Mouse (Mus musculus) embryonic facial prominence, embryonic 10.5 days (tissue): ENCODE results near the gene Fam213b. TPM values are rescaled to one million over a fixed set of nuclear protein-coding genes. Genes with fewer than 3 reads are reported as not detected.

Experiments
- DNase-seq: peaks from one replicate; pipeline ENCODE4 v3.0.0-alpha.2; 2017; ENCODE audit warnings: low spot score
- H3K27ac ChIP-seq: fragments of 300-500 bp; sonication (generic); replicated peaks from 2 replicates; pipeline ENCODE4 v1.5.1; 2016; ENCODE audit warnings: mild to moderate bottlenecking
- H3K27me3 ChIP-seq: fragments of 300-500 bp; sonication (generic); replicated peaks from 2 replicates; pipeline ENCODE4 v1.6.1; 2016; ENCODE audit warnings: low read depth, mild to moderate bottlenecking; ENCODE audit not compliant: poor library complexity, severe bottlenecking
- H3K36me3 ChIP-seq: fragments of 300-500 bp; sonication (generic); replicated peaks from 2 replicates; pipeline ENCODE4 v1.6.1; 2016; ENCODE audit warnings: mild to moderate bottlenecking, moderate library complexity
- H3K4me1 ChIP-seq: fragments of 300-500 bp; sonication (generic); 2 replicates; pipeline ENCODE4 v1.6.1; 2016
- H3K4me3 ChIP-seq: fragments of 300-500 bp; sonication (generic); 2 replicates; pipeline ENCODE4 v1.5.1; 2016; ENCODE audit warnings: mild to moderate bottlenecking, moderate library complexity
- H3K9me3 ChIP-seq: fragments of 300-500 bp; sonication (generic); 2 replicates; pipeline ENCODE4 v1.6.1; 2016; ENCODE audit warnings: mild to moderate bottlenecking
- WGBS: fragments of 180-500 bp; shearing (Covaris S2); methylation state at CpG from one replicate; pipeline ENCODE4 v1.1.7; 2016; 5-methylcytosine and 5-hydroxymethylcytosine counted together
- polyA plus RNA-seq: library from polyadenylated mRNA; unstranded; fragments of >200 nt; fragmentation: Nextera tagmentation; extraction: Ambion mirVana; gene quantifications from 2 replicates; pipeline ENCODE4 v1.2.1, GENCODE M21; 2016

Fam213b gene
- polyA plus RNA-seq, 1 experiment from 2014 or later: 42.3 TPM

DNA sequence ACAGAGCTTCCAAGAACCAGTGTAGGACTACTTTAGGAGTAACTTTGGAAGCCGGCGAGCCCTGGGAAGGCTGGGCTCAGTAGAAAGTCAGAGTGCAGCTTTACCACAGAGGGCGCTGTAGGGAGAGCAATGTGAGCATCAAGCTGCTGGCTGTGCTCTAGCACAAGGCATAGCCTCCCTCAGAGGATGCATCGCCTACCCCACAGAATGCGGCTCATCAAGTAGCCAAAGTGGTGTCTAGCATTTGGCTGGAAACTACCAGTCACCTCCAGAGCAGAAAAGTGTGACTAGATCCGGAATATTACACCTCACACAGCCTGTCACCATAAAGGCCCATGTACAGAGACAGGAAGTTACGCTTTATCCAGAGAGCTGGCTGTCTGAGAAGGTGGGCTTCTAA, 36.9 kb upstream of the Fam213b start:
- WGBS: 74% methylated on average over 7 of the region's 7 CpGs
- Histone ChIP-seq H3K4me3 (no peak overlapping the region), H3K9me3 (no peaks in the 10 kb centered on the region), H3K36me3 (no peaks in the 10 kb centered on the region), H3K27ac (no peak overlapping the region), H3K27me3 (no peaks in the 10 kb centered on the region; the same call in 1 of the 2 replicates), H3K4me1 (peaks cover 9% of the 10 kb centered on the region; the same call in 1 of the 2 replicates)
- peak; percentile 7 for DNase-seq

DNA sequence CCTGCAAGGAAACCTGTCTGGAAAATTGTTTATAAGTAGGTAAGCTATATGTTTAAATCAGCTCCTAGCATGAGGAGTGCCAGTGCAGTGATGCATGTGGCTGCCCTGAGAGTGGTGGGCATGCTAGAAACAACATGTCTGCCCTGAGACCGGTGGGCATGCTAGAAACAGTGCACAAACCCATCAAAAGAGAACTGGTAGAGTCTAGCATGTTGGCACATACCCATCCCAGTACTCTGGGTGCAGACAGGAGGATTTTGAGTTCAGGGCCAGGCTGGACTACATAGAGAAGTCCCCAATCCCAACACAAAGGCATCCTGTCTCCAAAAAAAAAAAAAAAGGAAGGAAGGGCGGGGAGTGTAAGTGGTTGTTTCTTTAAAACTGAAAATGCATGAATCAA, 35.9 kb upstream of the Fam213b start:
- peaks cover 9% of the 10 kb centered on the region; the same call in 1 of the 2 replicates for H3K4me1 ChIP-seq
- no peak for DNase-seq
- no peak overlapping the region for H3K27ac ChIP-seq
- WGBS: 93% methylated on average over 2 of the region's 2 CpGs
- H3K36me3 ChIP-seq: no peaks in the 10 kb centered on the region
- H3K4me3 ChIP-seq: no peak overlapping the region
- H3K9me3 ChIP-seq: no peaks in the 10 kb centered on the region
- H3K27me3 ChIP-seq: no peaks in the 10 kb centered on the region

DNA sequence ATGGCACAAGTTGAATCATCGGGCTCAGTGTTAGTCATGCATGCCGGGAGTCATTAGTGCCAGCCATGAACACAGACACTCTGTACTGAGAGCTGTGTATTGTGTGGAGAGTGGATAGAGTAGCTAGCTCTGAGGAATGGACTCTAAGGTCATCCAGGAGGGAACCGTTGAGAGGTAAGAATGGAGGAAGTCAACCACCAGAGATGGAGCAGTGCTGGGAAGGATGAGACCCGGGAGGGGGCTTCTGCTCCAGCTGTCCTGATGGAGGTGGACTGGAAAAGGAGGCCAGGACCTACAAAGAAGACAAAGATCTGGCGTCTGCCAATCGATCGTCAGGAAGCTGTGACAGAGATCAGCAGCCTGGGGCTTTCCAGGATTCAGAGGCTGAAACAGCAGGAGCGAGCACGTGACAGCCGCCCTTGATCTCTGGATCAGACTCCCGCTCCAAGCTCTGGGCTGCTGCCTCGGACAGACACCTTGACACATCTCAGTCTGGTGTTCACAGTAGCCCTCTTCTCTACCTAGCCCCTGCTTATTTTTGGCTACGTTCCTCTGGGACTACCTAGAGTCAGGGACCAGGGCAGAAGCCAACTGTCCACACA, 34.5 kb upstream of the Fam213b start:
- no peaks in the 10 kb centered on the region for H3K27me3 ChIP-seq
- WGBS: 56% methylated on average over 13 of the region's 13 CpGs
- H3K4me3 ChIP-seq: no peak overlapping the region
- DNase-seq: no peak
- no peaks in the 10 kb centered on the region for H3K9me3 ChIP-seq
- H3K27ac ChIP-seq: no peak overlapping the region; the same call in 1 of the 2 replicates
- H3K4me1 ChIP-seq: peaks cover 19% of the 10 kb centered on the region
- H3K36me3 ChIP-seq: no peaks in the 10 kb centered on the region

DNA sequence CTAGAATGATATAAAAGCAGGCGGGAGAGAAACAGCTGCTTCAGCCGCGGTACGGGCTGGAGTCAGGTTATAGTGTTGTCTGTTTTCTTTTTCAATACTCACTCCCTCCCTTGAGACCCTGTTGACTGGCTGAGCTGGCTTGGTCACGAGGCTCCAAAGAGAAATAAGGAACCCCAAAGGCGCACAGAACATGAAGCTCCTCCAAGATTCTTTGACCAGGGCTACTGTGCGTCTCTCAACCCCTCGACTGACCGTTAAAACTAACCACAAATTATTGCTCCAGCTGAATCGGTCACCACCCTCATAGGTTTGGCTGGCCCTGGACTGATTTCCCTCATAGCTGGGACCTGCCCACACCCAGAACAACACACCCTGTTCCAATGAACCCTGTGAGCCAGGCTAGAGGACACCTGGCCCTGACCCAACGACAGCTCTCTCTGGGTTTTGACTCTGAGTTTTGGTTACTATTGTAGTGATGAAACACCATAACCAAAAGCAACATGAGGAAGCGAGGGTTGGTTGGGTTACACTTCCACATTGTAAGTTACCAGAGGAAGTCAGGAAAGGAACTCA, 30.2 kb upstream of the Fam213b start:
- Histone ChIP-seq H3K27me3 (no peaks in the 10 kb centered on the region), H3K27ac (peak overlapping the region; percentile 85), H3K4me1 (peaks cover 32% of the 10 kb centered on the region), H3K36me3 (no peaks in the 10 kb centered on the region), H3K4me3 (no peak overlapping the region), H3K9me3 (no peaks in the 10 kb centered on the region)
- WGBS: 84% methylated on average over 12 of the region's 12 CpGs
- no peak for DNase-seq

DNA sequence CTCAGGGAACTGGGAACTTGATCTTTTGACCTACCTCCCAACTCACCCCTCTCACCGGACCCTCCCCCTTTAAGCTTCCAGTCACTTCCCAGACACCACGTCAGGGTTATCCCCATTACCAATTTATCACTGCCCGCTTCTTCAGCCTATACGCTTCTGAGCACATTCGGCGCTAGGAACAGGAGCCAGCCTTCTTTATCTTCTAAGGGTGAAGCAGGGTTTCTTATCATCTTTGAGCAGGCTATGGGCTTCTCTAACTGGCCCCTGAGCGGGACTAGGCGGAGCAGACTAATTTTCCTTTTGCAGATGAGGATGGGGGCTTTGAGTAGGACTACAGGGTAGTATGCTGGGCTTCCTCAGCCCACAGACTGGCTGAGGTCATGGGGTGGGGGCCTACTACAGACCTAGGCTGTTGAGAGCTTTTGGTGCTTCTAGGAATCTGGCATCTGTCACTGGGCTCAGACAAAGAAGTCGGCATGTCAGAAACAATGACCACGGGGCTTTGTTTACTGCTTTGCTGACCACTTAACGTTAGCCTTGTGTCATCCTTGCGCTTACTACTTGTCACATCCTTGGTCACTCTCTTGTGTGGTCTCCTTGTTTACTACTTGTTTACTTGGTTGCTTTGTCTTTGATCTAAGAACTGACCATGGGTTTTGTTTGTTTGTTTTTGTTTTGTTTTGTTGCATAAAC, 29.6 kb upstream of the Fam213b start, which contains the start of gene Tnfrsf14:
Gene Tnfrsf14, minus strand, starts transcription at position 169 of the 693 bp plus-strand sequence.
- no peaks in the 10 kb centered on the region for H3K36me3 ChIP-seq
- no peak for DNase-seq
- no peaks in the 10 kb centered on the region for H3K27me3 ChIP-seq
- peaks cover 32% of the 10 kb centered on the region for H3K4me1 ChIP-seq
- no peaks in the 10 kb centered on the region for H3K9me3 ChIP-seq
- peak within 1 kb of the TSS; percentile 85 for H3K27ac ChIP-seq
- peak within 1 kb of the TSS; percentile 39 for H3K4me3 ChIP-seq
- WGBS: 48% methylated on average over 12 of the region's 12 CpGs

DNA sequence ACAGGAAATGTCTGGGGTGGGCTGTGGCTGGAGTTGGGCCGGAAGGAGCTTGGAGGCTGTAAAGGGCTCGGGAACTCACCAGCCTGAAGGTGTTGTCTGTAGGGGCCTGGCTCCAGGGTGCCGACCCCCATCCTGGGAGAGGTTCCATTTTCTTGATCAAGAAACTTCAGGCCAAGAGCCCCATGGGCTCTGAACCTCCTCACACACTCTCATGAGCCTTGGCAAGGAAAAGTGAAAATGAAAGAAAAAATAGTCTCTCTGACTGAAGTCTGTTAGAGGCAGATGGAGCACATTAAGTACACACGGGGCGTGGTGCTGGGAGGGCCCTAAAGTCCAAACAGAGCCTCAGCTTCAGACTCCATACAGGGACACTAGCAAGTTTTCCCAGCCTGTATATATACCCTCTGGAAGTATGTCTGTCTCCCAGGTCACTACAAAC, 29.0 kb upstream of the Fam213b start:
- H3K4me3 ChIP-seq: peak overlapping the region; percentile 39
- WGBS: 42% methylated on average over 5 of the region's 5 CpGs
- peak overlapping the region; percentile 85 for H3K27ac ChIP-seq

DNA sequence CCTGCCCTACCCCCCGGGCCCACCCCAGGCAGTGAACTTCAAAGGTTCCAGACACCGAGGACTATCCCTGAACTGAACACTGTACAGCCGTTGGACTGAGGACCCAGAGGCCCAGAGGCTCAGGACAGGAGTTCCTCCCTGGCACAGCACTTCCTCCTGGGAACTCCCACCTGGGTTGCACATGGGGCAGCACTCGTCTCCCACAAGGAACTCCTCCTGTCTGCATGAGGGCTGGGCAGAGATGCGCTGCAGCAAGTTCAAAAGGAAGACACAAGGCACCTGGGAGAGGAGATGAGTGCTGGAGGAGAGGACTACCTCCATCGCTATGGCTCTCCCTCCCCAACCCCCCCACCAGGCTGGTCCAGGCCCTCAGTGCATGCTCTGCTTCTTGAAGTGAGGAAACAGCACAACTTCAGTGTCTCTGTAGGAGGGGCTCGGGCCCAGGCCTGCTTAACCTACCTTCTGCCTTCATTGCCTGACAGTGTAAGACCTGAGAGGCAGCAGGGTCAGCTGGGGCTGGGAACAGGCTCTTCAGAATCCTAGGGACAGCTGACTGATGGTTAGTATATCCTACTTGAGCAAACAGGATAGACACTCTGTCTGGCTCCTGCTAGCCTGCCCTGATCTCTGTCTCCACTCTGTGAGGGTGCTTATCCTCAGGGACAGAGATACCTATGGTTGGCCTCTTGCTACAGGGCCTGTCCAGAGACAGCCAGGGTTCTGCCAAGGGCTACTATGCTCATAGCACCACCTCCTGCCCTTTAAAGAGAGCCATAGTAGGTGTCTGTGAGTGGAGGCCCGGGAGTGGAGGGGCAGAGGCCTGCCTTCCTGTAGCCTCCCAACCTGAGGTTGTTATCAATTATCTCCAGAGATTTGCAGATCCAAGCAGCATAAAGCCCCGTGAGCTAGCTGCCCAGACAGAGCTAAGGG, 28.3 kb upstream of the Fam213b start:
- H3K36me3 ChIP-seq: no peaks in the 10 kb centered on the region
- no peaks in the 10 kb centered on the region; the same call in 1 of the 2 replicates for H3K27me3 ChIP-seq
- DNase-seq: no peak
- H3K9me3 ChIP-seq: no peaks in the 10 kb centered on the region
- peak overlapping the region; percentile 39 for H3K4me3 ChIP-seq
- H3K4me1 ChIP-seq: peaks cover 27% of the 10 kb centered on the region
- 59% methylated on average over 9 of the region's 9 CpGs for WGBS
- peak overlapping the region; percentile 85 for H3K27ac ChIP-seq

More for the DNA sequence above, 29.0 kb upstream of the Fam213b start:
- Histone ChIP-seq H3K4me1 (peaks cover 27% of the 10 kb centered on the region), H3K9me3 (no peaks in the 10 kb centered on the region), H3K36me3 (no peaks in the 10 kb centered on the region), H3K27me3 (no peaks in the 10 kb centered on the region)
- DNase-seq: peak; percentile 40

DNA sequence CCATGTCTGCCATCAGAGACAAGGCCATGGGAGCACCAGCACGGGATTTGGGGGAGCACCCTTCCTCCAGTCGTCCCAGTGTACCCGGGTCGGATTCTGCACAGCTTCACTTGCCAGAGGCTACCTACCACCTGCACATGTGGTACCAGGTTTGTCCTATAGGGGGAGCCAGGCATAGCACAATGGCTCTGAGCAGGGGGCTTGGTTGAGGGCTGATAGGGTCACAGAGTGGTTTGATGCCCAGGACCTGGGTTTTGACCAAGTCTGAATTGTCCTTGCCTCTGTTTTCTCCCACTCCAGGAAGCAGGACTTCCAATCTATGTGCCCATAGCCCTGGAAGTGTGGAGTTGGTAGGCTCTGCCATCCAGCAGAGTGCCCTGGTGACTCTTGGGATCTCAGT, 26.5 kb upstream of the Fam213b start:
- no peak overlapping the region for H3K4me3 ChIP-seq
- no peaks in the 10 kb centered on the region for H3K9me3 ChIP-seq
- DNase-seq: peak; percentile 44
- no peaks in the 10 kb centered on the region for H3K36me3 ChIP-seq
- whole genome bisulfite sequencing: 51% methylated on average over 4 of the region's 4 CpGs
- H3K27me3 ChIP-seq: no peaks in the 10 kb centered on the region; the same call in 1 of the 2 replicates
- peaks cover 27% of the 10 kb centered on the region for H3K4me1 ChIP-seq
- H3K27ac ChIP-seq: no peak overlapping the region

DNA sequence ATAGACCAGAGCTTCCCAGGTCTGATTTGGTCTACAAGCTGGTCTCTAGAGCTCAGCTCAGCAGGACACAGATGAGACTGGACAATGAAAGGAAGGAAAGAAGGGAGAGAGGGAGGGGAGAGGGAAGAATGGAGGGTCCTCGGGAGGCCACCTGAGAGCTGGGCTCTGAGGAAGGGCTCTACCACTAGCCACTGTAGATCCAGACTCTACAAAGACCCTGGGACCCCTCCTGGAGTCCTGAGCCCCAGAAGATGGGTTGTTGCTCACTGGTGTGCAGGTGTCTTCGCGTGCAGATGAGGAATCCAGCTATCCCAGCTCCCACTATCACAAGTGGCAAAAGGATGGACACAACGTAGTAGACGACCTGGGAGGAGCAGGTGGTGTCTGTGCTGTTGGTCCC, 24.0 kb upstream of the Fam213b start:
- DNase-seq: no peak
- Histone ChIP-seq H3K27me3 (no peaks in the 10 kb centered on the region; the same call in 1 of the 2 replicates), H3K9me3 (no peaks in the 10 kb centered on the region), H3K36me3 (no peaks in the 10 kb centered on the region), H3K27ac (no peak overlapping the region), H3K4me1 (peaks cover 13% of the 10 kb centered on the region), H3K4me3 (no peak overlapping the region)
- 87% methylated on average over 5 of the region's 5 CpGs for WGBS

DNA sequence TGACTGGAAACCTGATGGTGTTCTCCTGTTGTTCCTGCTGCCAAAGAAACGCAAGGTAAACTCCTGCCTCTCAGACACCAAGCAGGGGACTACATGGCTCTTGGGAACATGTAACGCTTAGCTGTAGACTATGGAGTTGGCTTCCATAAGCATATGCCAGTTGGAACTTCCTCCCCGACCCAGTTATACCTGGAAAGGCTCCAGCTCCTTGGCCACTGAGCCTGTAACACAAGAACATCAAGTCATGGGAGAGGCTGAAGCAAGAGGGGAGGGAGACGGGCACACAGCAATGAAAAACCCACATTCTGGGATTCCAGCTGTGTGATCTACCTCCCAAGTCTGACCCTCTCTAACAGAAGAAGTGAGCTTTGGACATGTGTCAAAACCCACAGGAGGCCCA, 23.4 kb upstream of the Fam213b start:
- WGBS: 85% methylated on average over 4 of the region's 4 CpGs
- no peak overlapping the region for H3K27ac ChIP-seq
- H3K27me3 ChIP-seq: no peaks in the 10 kb centered on the region; the same call in 1 of the 2 replicates
- H3K36me3 ChIP-seq: no peaks in the 10 kb centered on the region
- no peaks in the 10 kb centered on the region for H3K9me3 ChIP-seq
- no peak for DNase-seq
- H3K4me3 ChIP-seq: no peak overlapping the region
- H3K4me1 ChIP-seq: peaks cover 7% of the 10 kb centered on the region

DNA sequence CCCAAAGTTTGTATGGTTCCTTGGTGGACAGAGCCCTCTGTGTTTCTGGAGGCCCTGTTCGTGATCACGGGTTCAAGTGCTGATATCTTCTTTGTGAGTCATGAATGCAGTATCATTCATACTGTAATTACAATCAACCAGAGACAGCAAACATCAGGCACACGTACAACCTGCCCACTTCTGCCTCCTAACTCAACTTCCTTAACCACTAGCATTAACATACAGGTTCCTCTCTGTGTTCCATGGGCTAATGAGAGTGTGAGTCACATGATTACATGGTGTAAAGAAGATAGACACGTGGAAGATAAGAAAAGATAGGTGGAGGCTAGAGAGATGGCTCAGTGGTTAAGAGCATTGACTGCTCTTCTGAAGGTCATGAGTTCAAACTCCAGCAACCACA, 17.7 kb upstream of the Fam213b start:
- 83% methylated on average over 4 of the region's 4 CpGs for WGBS

DNA sequence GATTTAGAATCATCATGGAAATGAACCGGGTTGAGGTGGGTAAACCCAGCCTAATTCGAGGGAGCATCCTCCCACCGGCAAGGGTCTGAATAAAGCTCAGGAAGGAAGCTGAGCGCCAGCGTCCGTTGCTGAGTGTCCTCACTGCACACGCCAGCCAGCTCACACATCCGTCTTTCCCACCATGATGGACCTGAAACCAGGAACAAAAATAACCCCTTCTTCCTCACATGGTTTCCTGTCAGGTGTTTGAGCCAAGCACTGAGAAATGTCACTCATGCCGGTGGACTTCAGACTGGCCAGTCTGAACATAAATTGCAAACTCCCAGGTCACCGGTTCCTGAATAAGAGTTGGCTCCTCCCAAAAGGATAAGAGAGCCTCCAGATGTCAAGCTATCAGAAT, 16.4 kb upstream of the Fam213b start:
- Histone ChIP-seq H3K27me3 (no peaks in the 10 kb centered on the region), H3K4me3 (no peak overlapping the region), H3K36me3 (no peaks in the 10 kb centered on the region), H3K4me1 (peaks cover 13% of the 10 kb centered on the region), H3K27ac (no peak overlapping the region), H3K9me3 (no peaks in the 10 kb centered on the region)
- 86% methylated on average over 10 of the region's 10 CpGs for WGBS
- DNase-seq: no peak

More for the DNA sequence above, 17.7 kb upstream of the Fam213b start:
- H3K27me3 ChIP-seq: no peaks in the 10 kb centered on the region
- no peaks in the 10 kb centered on the region for H3K9me3 ChIP-seq
- H3K36me3 ChIP-seq: no peaks in the 10 kb centered on the region
- H3K27ac ChIP-seq: no peak overlapping the region
- DNase-seq: no peak
- H3K4me1 ChIP-seq: no peaks in the 10 kb centered on the region; the same call in 1 of the 2 replicates
- H3K4me3 ChIP-seq: no peak overlapping the region
